Mouse (Mus musculus) CH12.LX (cell line): ENCODE measurements at regions not wholly inside any gene's neighbourhood (a gene's known extent, or its start where the extent isn't known, plus 50 kb on each side); places are given as distances from the start of the nearest gene placed in this dataset.

ENCODE experiments used
- DNase-seq: peaks from one replicate; pipeline ENCODE4 v3.0.0-alpha.2; 2013; ENCODE audit errors: extremely low read depth
- H3K27ac ChIP-seq: 2 replicates; pipeline ENCODE4 v1.5.1; 2012; ENCODE audit warnings: low read depth, mild to moderate bottlenecking, control low read depth, moderate library complexity; ENCODE audit not compliant: insufficient read depth
- H3K27me3 ChIP-seq: replicated peaks from 2 replicates; pipeline ENCODE3; 2012; ENCODE audit warnings: inconsistent platforms
- H3K36me3 ChIP-seq, 2 experiments: replicated peaks in 1 of 2; 2 replicates each; pipeline versions ENCODE3 to v1.6.1; 2012; ENCODE audit warnings: inconsistent platforms in 1 of 2, low read length in 1 of 2, mild to moderate bottlenecking in 1 of 2, mixed read lengths in 1 of 2, moderate library complexity in 1 of 2; ENCODE audit not compliant: control insufficient read depth in 1 of 2, insufficient read depth in 1 of 2
- H3K4me1 ChIP-seq, 2 experiments: 2 replicates each; pipeline ENCODE4 v1.6.1; 2012; ENCODE audit warnings: inconsistent platforms in 1 of 2, moderate library complexity in 1 of 2; ENCODE audit not compliant: insufficient read depth in 2 of 2, control insufficient read depth in 1 of 2
- H3K4me2 ChIP-seq: 2 replicates; pipeline ENCODE4 v1.6.1; 2012; ENCODE audit warnings: low read depth, mild to moderate bottlenecking, control low read depth; ENCODE audit not compliant: poor library complexity, insufficient read depth, severe bottlenecking
- H3K4me3 ChIP-seq, 3 experiments: fragments of 150-350 bp in 1 of 3; sonication (generic) in 1 of 3; replicated peaks in 1 of 3; 2 replicates each; pipeline versions ENCODE3 to v1.5.1; 2011 to 2012; ENCODE audit warnings: low read depth in 2 of 3, low read length in 2 of 3, mild to moderate bottlenecking in 2 of 3, moderate library complexity in 2 of 3, control low read depth in 1 of 3, improper control_type of control experiment in 1 of 3, inconsistent platforms in 1 of 3, mixed read lengths in 1 of 3; ENCODE audit not compliant: poor library complexity in 1 of 3
- H3K79me2 ChIP-seq: replicated peaks from 2 replicates; pipeline ENCODE4 v1.6.1; 2012; ENCODE audit warnings: mild to moderate bottlenecking, moderate library complexity; ENCODE audit not compliant: control insufficient read depth, poor library complexity, insufficient read depth, severe bottlenecking; ENCODE audit errors: extremely low read depth
- H3K9ac ChIP-seq: 2 replicates; pipeline ENCODE4 v1.6.1; 2012; ENCODE audit warnings: low read depth, mild to moderate bottlenecking, control low read depth, moderate library complexity; ENCODE audit not compliant: insufficient read depth
- H3K9me3 ChIP-seq: replicated peaks from 2 replicates; pipeline ENCODE3; 2012; ENCODE audit warnings: low read length, inconsistent platforms, mixed read lengths
- CHD1 ChIP-seq: IDR thresholded peaks from 2 replicates; pipeline ENCODE4 v1.6.1; 2012; ENCODE audit warnings: low read depth, low read length, improper control_type of control experiment, inconsistent platforms
- CHD2 ChIP-seq: IDR thresholded peaks from 2 replicates; pipeline ENCODE4 v1.6.1; 2011; ENCODE audit warnings: low read length, improper control_type of control experiment
- CTCF ChIP-seq, 2 experiments: IDR thresholded peaks in 1 of 2; conservative IDR thresholded peaks in 1 of 2; 2 replicates each; pipeline ENCODE4 v1.5.1; 2011 to 2012; ENCODE audit warnings: low read depth in 2 of 2, low read length in 2 of 2, improper control_type of control experiment in 1 of 2, inconsistent platforms in 1 of 2, mild to moderate bottlenecking in 1 of 2, moderate library complexity in 1 of 2
- E2F4 ChIP-seq: IDR thresholded peaks from 2 replicates; pipeline ENCODE4 v1.6.1; 2011; ENCODE audit warnings: low read depth, low read length, improper control_type of control experiment; ENCODE audit not compliant: insufficient replicate concordance
- ETS1 ChIP-seq: conservative IDR thresholded peaks from 2 replicates; pipeline ENCODE4 v1.6.1; 2012; ENCODE audit warnings: low read depth, mild to moderate bottlenecking, inconsistent platforms, low read length, improper control_type of control experiment, moderate library complexity
- HCFC1 ChIP-seq: IDR thresholded peaks from 2 replicates; pipeline ENCODE4 v1.6.1; 2012; ENCODE audit warnings: low read depth, mild to moderate bottlenecking, inconsistent platforms, low read length, improper control_type of control experiment
- IRF4 ChIP-seq: IDR thresholded peaks from 2 replicates; pipeline ENCODE4 v1.6.1; 2014; ENCODE audit warnings: low read depth, mild to moderate bottlenecking, inconsistent platforms, low read length, improper control_type of control experiment
- JUND ChIP-seq: conservative IDR thresholded peaks from 2 replicates; pipeline ENCODE4 v1.6.1; 2011; ENCODE audit warnings: low read depth, low read length, improper control_type of control experiment
- KAT2A ChIP-seq: IDR thresholded peaks from 2 replicates; pipeline ENCODE4 v1.6.1; 2012; ENCODE audit warnings: low read length, improper control_type of control experiment, inconsistent platforms; ENCODE audit not compliant: insufficient replicate concordance
- MAFK ChIP-seq: IDR thresholded peaks from 2 replicates; pipeline ENCODE4 v1.6.1; 2011; ENCODE audit warnings: low read length, improper control_type of control experiment; ENCODE audit not compliant: insufficient replicate concordance
- MYC ChIP-seq: IDR thresholded peaks from 2 replicates; pipeline ENCODE4 v1.6.1; 2011; ENCODE audit warnings: low read depth, mild to moderate bottlenecking, improper control_type of control experiment, low read length
- NELFE ChIP-seq: IDR thresholded peaks from 2 replicates; pipeline ENCODE4 v1.6.1; 2011; ENCODE audit warnings: low read depth, low read length, improper control_type of control experiment
- NRF1 ChIP-seq: IDR thresholded peaks from 2 replicates; pipeline ENCODE4 v1.6.1; 2014; ENCODE audit warnings: low read depth, mild to moderate bottlenecking, inconsistent platforms, low read length, improper control_type of control experiment, moderate library complexity
- POLR2A ChIP-seq: IDR thresholded peaks from 2 replicates; pipeline ENCODE4 v1.6.1; 2011; ENCODE audit warnings: low read depth, mild to moderate bottlenecking, improper control_type of control experiment, low read length
- POLR2AphosphoS2 ChIP-seq: IDR thresholded peaks from 2 replicates; pipeline ENCODE4 v1.6.1; 2011; ENCODE audit warnings: low read depth, low read length, improper control_type of control experiment
- RAD21 ChIP-seq: IDR thresholded peaks from 2 replicates; pipeline ENCODE4 v1.6.1; 2011; ENCODE audit warnings: low read depth, mild to moderate bottlenecking, low read length, improper control_type of control experiment, moderate library complexity
- RCOR1 ChIP-seq: conservative IDR thresholded peaks from 2 replicates; pipeline ENCODE4 v1.6.1; 2012; ENCODE audit warnings: low read depth, mild to moderate bottlenecking, inconsistent platforms, low read length, improper control_type of control experiment
- SMC3 ChIP-seq: IDR thresholded peaks from 2 replicates; pipeline ENCODE4 v1.6.1; 2011; ENCODE audit warnings: low read depth, low read length, improper control_type of control experiment
- UBTF ChIP-seq: IDR thresholded peaks from 2 replicates; pipeline ENCODE4 v1.6.1; 2012; ENCODE audit warnings: low read depth, mild to moderate bottlenecking, inconsistent platforms, low read length, improper control_type of control experiment, moderate library complexity
- USF1 ChIP-seq: IDR thresholded peaks from 2 replicates; pipeline ENCODE4 v1.6.1; 2014; ENCODE audit warnings: low read depth, mild to moderate bottlenecking, inconsistent platforms, low read length, improper control_type of control experiment
- USF2 ChIP-seq: conservative IDR thresholded peaks from 2 replicates; pipeline ENCODE4 v1.6.1; 2011; ENCODE audit warnings: low read depth, low read length, improper control_type of control experiment
- ZC3H11A ChIP-seq: IDR thresholded peaks from 2 replicates; pipeline ENCODE4 v1.6.1; 2012; ENCODE audit warnings: low read depth, mild to moderate bottlenecking, inconsistent platforms, low read length, improper control_type of control experiment
- ZKSCAN1 ChIP-seq: IDR thresholded peaks from 2 replicates; pipeline ENCODE4 v1.6.1; 2012; ENCODE audit warnings: low read depth, inconsistent platforms, low read length, improper control_type of control experiment, borderline replicate concordance
- dilution Hi-C: fragments of 300-500 bp; cut with MboI; formaldehyde crosslinking; loops from 2 replicates; pipeline ENCODE4 v1.14.3; 2020; ENCODE audit warnings: low sequenced_read_pairs; ENCODE audit not compliant: extremely low pct_unique_long_range_greater_than_20kb, extremely low pct_ligation_motif_present
- in situ Hi-C: fragments of 300-500 bp; cut with MboI; formaldehyde crosslinking; loops from 3 replicates; pipeline ENCODE4 v1.14.3; 2019; ENCODE audit warnings: low sequenced_read_pairs, low pct_ligation_motif_present, low pct_unique_long_range_greater_than_20kb, mixed read lengths

DNA sequence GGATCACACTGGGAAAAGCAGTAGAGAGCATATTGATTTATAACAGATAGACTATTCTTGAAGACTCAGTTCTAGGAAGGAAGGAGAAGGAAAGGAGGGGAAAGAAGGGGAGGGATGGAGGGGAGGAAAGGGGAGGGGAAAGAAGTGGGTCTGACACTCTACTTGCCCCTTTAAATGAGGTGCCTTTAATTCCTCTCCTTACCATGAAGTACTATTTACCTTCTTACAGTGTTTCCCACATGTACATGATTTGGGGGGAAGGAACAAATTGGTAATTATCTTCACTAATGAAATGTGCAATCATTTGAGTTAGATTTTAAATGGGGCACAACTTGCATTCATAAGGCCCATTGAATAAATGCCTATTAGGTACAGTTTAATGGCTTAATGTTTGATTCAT lies 518.3 kb upstream of the B3galt2 start:
- TF ChIP-seq HCFC1: no peak
- TF ChIP-seq CHD2: no peak
- no peak for TF ChIP-seq ZKSCAN1
- TF ChIP-seq MYC: no peak
- TF ChIP-seq POLR2A: no peak
- no peak for TF ChIP-seq IRF4
- TF ChIP-seq RCOR1: no peak
- TF ChIP-seq CHD1: no peak
- TF ChIP-seq NRF1: no peak
- TF ChIP-seq UBTF: no peak
- no peak overlapping the region for H3K9ac ChIP-seq
- no peak overlapping the region for H3K27ac ChIP-seq
- DNase-seq: no peak
- H3K4me2 ChIP-seq: no peak overlapping the region
- dilution Hi-C loops: no loop called here
- no peaks in the 10 kb centered on the region for H3K36me3 ChIP-seq
- no peak overlapping the region for H3K4me3 ChIP-seq
- no peaks in the 10 kb centered on the region for H3K79me2 ChIP-seq
- in situ Hi-C loops: no loop called here
- H3K27me3 ChIP-seq: no peaks in the 10 kb centered on the region
- no peaks in the 10 kb centered on the region for H3K9me3 ChIP-seq
- peaks cover 0 to 12% of the 10 kb centered on the region in 2 experiments; a peak in 2 of 4 replicates for H3K4me1 ChIP-seq

DNA sequence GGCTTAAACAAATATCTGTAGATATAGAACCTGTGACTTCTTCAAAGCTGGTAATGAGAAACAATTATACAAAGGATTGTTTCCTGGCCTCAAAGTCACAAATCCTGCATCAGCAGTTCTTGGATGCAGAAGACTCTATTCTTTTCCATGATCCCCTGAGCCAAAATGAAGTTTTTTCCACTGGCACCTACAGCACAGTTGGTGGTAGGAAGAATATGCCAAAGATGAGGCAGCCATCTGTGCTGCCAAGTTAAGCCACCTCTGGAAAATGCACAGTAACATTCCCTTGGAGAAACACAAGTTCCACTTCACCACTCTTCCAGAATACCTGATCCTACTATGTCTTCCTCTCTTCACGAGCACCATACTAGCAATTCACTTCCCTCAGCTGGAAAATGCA lies 510.2 kb upstream of the B3galt2 start:
- peaks cover 2% of the 10 kb centered on the region for H3K9me3 ChIP-seq
- no peak for DNase-seq
- in situ Hi-C loops: no loop called here
- no peak overlapping the region for H3K4me2 ChIP-seq
- no peak overlapping the region for H3K4me3 ChIP-seq
- dilution Hi-C loops: no loop called here
- no peak overlapping the region for H3K9ac ChIP-seq
- H3K27ac ChIP-seq: no peak overlapping the region
- H3K4me1 ChIP-seq: no peaks in the 10 kb centered on the region
- no peaks in the 10 kb centered on the region for H3K27me3 ChIP-seq
- no peaks in the 10 kb centered on the region for H3K36me3 ChIP-seq
- no peak for TF ChIP-seq NRF1
- no peak for TF ChIP-seq POLR2AphosphoS2
- TF ChIP-seq E2F4: no peak
- TF ChIP-seq CTCF (conservative IDR thresholded peaks at IDR 0.05 in 1 of 2, IDR thresholded peaks at IDR 0.05 in 1 of 2; ENCODE audit: low read depth in 2 of 2, low read length in 2 of 2): no peak
- TF ChIP-seq NELFE: no peak
- no peak for TF ChIP-seq CHD1
- no peak for TF ChIP-seq USF2
- no peak for TF ChIP-seq KAT2A
- TF ChIP-seq USF1: no peak
- TF ChIP-seq POLR2A: no peak
- no peak for TF ChIP-seq MYC
- TF ChIP-seq RCOR1: no peak
- TF ChIP-seq IRF4: no peak
- TF ChIP-seq ZC3H11A: no peak
- TF ChIP-seq JUND: no peak
- no peak for TF ChIP-seq RAD21
- no peak for TF ChIP-seq SMC3
- no peak for TF ChIP-seq ETS1
- no peak for TF ChIP-seq ZKSCAN1
- TF ChIP-seq MAFK: no peak
- H3K79me2 ChIP-seq: no peaks in the 10 kb centered on the region
